Mouse (Mus musculus) ovary, adult 2 months (tissue): Measurements from ENCODE around the gene Usp28. TPM values are rescaled to one million over a fixed set of nuclear protein-coding genes. Genes with fewer than 3 reads are reported as not detected.

Experiments
- polyA plus RNA-seq: library from polyadenylated mRNA; depleted of rRNA; stranded (reverse); fragments of >200 nt; gene quantifications from 2 replicates; pipeline ENCODE4 v1.2.3, GENCODE M21; 2012; rRNA removed

Usp28 gene
- polyA plus RNA-seq = 17.5 and 52.3 TPM in 2 replicates

GRCm38 (mm10) chr9:48984845-48985707, at the start of gene Usp28:
TSS of gene Usp28 (plus strand) at chr9:48985375.

DNA sequence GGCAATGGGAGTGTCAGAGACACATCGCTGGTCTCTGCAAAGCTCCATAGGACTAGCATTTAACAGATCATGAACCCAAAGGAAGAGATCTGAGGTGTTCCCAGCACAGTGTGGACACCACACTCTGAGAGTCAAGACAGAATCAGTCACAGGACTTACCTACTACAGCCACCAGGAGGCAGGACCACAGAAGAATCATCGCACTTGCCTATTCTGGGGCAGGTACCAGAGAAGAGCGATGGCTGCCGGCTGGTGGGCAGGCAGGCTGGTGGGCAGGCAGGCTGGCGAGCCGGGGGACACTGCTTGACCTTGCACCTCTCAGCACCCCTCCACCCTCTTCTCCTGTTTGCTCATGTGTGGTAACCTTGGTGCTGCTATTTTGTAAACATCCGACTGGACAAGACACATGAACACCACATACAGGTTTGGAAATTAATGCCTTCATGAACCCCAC, 20.6 kb upstream of the Usp28 start, which contains the start of gene Htr3b:
Gene Htr3b (minus strand): TSS at position 404 of the 454 bp plus-strand sequence.

GRCm38 (mm10) chr9:49055333-49056205, 70.4 kb downstream of the Usp28 start, which contains the start of gene Zw10:
TSS of gene Zw10 (plus strand) at chr9:49055613.

DNA sequence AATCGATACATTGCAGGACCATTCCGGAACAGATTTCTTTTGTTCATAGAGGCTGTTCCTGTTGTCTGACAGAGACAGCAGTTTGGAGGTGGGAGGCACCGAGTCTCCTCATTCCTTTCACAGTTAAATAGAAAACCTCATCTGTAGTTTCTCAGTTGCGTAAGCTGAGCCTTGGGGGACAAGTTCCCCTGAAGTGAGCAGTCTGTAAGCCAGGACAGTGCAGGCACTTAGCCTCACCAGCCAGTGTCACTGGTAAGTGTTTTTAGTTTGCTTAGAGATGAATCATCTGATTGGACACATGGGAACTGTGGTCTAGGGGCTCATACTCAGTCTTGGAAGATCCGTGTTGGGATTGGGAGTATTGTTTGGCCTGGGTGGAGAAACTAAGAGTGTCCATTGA, 95.9 kb downstream of the Usp28 start, which contains the start of gene Tmprss5:
Gene Tmprss5 (plus strand): TSS at position 154 of the 400 bp plus-strand sequence.

Other genes starting within 250 kb of the Usp28 start
- gene Zbtb16, start 149.2 kb upstream of the Usp28 start, polyA plus RNA-seq = 9.3 and 10.3 TPM in 2 replicates
- not detected in 2 replicates for gene Htr3a, start 74.3 kb upstream of the Usp28 start, polyA plus RNA-seq
- not detected in 2 replicates for gene Htr3b, start 20.4 kb upstream of the Usp28 start, polyA plus RNA-seq
- 7.8 and 10.6 TPM in 2 replicates for gene Zw10, start 70.2 kb downstream of the Usp28 start, polyA plus RNA-seq
- gene Tmprss5, start 95.9 kb downstream of the Usp28 start, polyA plus RNA-seq = 0.20 and 0.23 TPM in 2 replicates